Mouse (Mus musculus): ENCODE data around the gene Slc25a10. TPM values are rescaled to one million over a fixed set of nuclear protein-coding genes. Genes with fewer than 3 reads are reported as not detected.

Gene Slc25a10
- polyA plus RNA-seq, 1 experiment from 2014 or later: 68.9 TPM

DNA sequence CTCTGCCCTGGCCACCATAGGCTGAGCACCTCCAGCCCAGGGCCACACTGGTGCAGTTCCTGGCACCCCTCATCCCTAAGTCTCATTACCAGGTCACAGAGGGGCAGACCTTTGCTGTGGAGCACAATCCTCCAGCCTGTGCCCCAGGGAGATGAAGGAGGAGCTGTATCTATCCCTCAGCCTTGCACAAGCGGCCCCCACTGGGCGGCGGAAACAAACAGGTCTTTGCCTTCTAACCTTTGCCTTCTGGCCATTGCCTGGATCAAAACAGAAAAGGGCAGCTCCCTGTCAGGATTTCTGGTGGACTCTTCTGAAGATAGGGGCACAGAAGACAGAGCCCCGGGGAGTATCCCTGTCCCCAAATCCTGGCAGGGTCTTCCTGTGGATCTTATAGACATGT, 37.3 kb downstream of the Slc25a10 start:
- H3K4me3 ChIP-seq (ENCODE audit: low read depth, low read length): no peak overlapping the region
- 51% methylated on average over 4 of the region's 4 CpGs for WGBS
- no peak overlapping the region for H3K4me2 ChIP-seq
- H3K9ac ChIP-seq: no peak overlapping the region
- peaks cover 54% of the 10 kb centered on the region for H3K27me3 ChIP-seq (ENCODE audit: insufficient read depth, low read length)
- no peaks in the 10 kb centered on the region for H3K4me1 ChIP-seq (ENCODE audit: insufficient read depth)
- no peaks in the 10 kb centered on the region for H3K36me3 ChIP-seq (ENCODE audit: insufficient read depth)
- DNase-seq (no peak), ATAC-seq (ENCODE audit: insufficient read depth) (no peak)
- no peak for TF ChIP-seq CTCF (IDR thresholded peaks at IDR 0.05; ENCODE audit: low read depth)
- H3K27ac ChIP-seq (ENCODE audit: low read depth): no peak overlapping the region
- H3K9me3 ChIP-seq (ENCODE audit: low read depth, low read length): no peaks in the 10 kb centered on the region

DNA sequence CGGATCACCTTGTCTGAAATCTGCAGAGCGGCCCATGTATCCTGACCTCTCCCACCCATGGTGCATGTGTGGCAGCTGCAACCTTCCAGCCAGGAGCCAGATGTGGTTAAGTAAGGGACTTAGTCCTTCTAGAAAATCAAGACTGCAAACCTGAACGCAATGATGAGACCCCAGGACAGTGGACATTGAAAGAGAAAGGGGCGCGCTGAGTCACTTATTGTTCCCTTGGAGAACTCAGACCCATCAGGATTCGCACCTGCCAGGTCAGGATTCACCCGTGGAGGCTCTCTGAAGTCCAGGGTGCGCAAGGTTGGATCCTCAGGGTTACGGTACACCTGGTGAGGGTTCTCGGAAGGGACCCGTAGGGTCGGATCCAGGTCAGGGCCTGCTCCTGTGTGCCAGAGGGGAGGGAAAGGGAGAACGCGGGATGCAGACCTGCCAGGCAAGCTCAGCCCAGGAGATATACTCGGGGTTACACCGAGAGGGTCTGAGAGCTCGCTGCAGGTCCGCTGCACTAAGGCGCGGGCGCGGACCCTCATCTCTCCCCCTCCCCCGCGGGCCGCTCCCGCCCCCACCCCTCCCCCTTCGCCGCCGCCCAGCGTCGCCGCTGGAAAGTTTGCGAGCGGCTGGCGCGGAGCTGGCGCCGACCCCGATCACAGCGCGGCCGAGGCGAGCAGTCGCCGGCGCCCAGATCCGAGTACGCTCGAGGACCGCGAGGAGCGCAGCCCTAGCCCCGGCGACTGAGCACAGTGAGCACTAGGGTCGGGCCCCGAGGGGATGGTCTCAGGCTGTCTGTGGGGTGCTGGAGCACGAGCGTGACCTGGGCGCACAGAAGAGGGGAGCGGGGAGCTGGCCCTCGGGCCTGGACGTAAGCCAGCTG, 38.7 kb downstream of the Slc25a10 start, which contains the start of gene Gcgr:
Gene Gcgr (plus strand): TSS at position 615 of the 880 bp plus-strand sequence.
- peak; percentile 54 for ATAC-seq (ENCODE audit: insufficient read depth)
- no peaks in the 10 kb centered on the region for H3K4me1 ChIP-seq (ENCODE audit: insufficient read depth)
- H3K27me3 ChIP-seq (ENCODE audit: insufficient read depth, low read length): peaks cover 54% of the 10 kb centered on the region
- peak; percentile 62 for DNase-seq
- peak within 1 kb of the TSS; percentile 75 for H3K4me2 ChIP-seq
- H3K27ac ChIP-seq (ENCODE audit: low read depth): no peak within 1 kb of the TSS
- H3K36me3 ChIP-seq (ENCODE audit: insufficient read depth): no peaks in the 10 kb centered on the region
- TF ChIP-seq CTCF (IDR thresholded peaks at IDR 0.05; ENCODE audit: low read depth): no peak
- no peaks in the 10 kb centered on the region for H3K9me3 ChIP-seq (ENCODE audit: low read depth, low read length)
- 7% methylated on average over 60 of the region's 62 CpGs for WGBS
- peak within 1 kb of the TSS; percentile 51 for H3K9ac ChIP-seq
- peak within 1 kb of the TSS; percentile 44 for H3K4me3 ChIP-seq (ENCODE audit: low read depth, low read length)

- Histone ChIP-seq H3K9ac (peak overlapping the region; percentile 51; the same call in 1 of the 2 replicates), H3K36me3 (ENCODE audit: insufficient read depth) (no peaks in the 10 kb centered on the region), H3K27ac (ENCODE audit: low read depth) (no peak overlapping the region), H3K4me2 (no peak overlapping the region), H3K27me3 (ENCODE audit: insufficient read depth, low read length) (peaks cover 54% of the 10 kb centered on the region), H3K4me1 (ENCODE audit: insufficient read depth) (no peaks in the 10 kb centered on the region), H3K9me3 (ENCODE audit: low read depth, low read length) (no peaks in the 10 kb centered on the region), H3K4me3 (ENCODE audit: low read depth, low read length) (no peak overlapping the region)
- TF ChIP-seq CTCF (IDR thresholded peaks at IDR 0.05; ENCODE audit: low read depth): no peak
- WGBS: 20% methylated on average over 9 of the region's 9 CpGs
- ATAC-seq (ENCODE audit: insufficient read depth): no peak
- DNase-seq: no peak
Observed at GRCm38 (mm10) chr11:120531646-120532045, 40.0 kb downstream of the Slc25a10 start.

DNA sequence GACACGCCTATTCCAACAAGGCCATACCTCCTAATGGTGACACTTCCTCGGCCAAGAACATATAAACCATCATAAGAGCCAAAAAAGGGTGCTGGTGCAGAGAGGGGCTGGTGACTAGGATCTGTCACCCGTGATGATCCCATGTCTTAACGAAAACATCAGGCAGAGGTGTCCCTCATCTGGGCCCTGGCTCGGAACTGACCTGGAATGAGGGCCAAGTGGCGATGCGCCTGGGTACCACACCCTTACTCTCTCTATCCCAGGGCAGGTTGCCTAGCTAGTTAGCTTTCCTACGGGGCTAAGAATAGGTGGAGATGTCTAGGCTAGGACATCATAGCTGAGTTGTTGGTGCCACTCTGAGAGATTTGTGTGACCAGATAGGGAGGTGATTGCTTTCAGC, 42.5 kb downstream of the Slc25a10 start:
- H3K36me3 ChIP-seq (ENCODE audit: insufficient read depth): no peaks in the 10 kb centered on the region
- WGBS: 79% methylated on average over 8 of the region's 8 CpGs

GRCm38 (mm10) chr11:120535145-120535544, 43.5 kb downstream of the Slc25a10 start:
- Histone ChIP-seq H3K36me3 (ENCODE audit: insufficient read depth) (no peaks in the 10 kb centered on the region), H3K9ac (no peak overlapping the region), H3K27ac (ENCODE audit: low read depth) (no peak overlapping the region), H3K4me2 (no peak overlapping the region), H3K4me1 (ENCODE audit: insufficient read depth) (peaks cover 6% of the 10 kb centered on the region), H3K9me3 (ENCODE audit: low read depth, low read length) (no peaks in the 10 kb centered on the region), H3K27me3 (ENCODE audit: insufficient read depth, low read length) (peaks cover 35% of the 10 kb centered on the region), H3K4me3 (ENCODE audit: low read depth, low read length) (no peak overlapping the region)
- ATAC-seq (ENCODE audit: insufficient read depth): no peak
- DNase-seq: no peak
- WGBS: 65% methylated on average over 3 of the region's 3 CpGs
- TF ChIP-seq CTCF (IDR thresholded peaks at IDR 0.05; ENCODE audit: low read depth): no peak

More for the DNA sequence above, 42.5 kb downstream of the Slc25a10 start:
- ATAC-seq (ENCODE audit: insufficient read depth) (no peak), DNase-seq (no peak)
- TF ChIP-seq CTCF (IDR thresholded peaks at IDR 0.05; ENCODE audit: low read depth): no peak
- Histone ChIP-seq H3K4me3 (ENCODE audit: low read depth, low read length) (no peak overlapping the region), H3K9ac (no peak overlapping the region), H3K27ac (ENCODE audit: low read depth) (no peak overlapping the region), H3K4me1 (ENCODE audit: insufficient read depth) (peaks cover 6% of the 10 kb centered on the region), H3K4me2 (no peak overlapping the region), H3K27me3 (ENCODE audit: insufficient read depth, low read length) (peaks cover 46% of the 10 kb centered on the region), H3K9me3 (ENCODE audit: low read depth, low read length) (no peaks in the 10 kb centered on the region)

DNA sequence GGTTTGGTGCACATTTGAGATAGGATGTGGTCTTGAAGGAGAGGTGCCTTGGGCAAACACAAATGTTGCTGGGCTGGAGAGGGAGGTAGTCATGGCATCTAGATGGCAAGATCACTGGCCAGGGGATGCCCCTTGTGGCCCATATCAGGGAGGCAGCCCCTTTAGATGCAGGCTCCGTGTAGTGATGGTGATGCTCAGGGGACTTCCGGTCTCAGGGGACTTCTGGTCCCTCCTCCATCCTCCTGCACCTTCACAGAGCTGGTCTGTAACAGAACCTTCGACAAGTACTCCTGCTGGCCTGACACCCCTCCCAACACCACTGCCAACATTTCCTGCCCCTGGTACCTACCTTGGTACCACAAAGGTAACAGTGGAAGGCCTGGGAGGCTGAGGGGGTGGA, 44.2 kb downstream of the Slc25a10 start:
- no peak overlapping the region for H3K27ac ChIP-seq (ENCODE audit: low read depth)
- ATAC-seq (ENCODE audit: insufficient read depth) (no peak), DNase-seq (no peak)
- no peaks in the 10 kb centered on the region for H3K36me3 ChIP-seq (ENCODE audit: insufficient read depth)
- H3K9ac ChIP-seq: no peak overlapping the region
- H3K27me3 ChIP-seq (ENCODE audit: insufficient read depth, low read length): peaks cover 29% of the 10 kb centered on the region
- no peak for TF ChIP-seq CTCF (IDR thresholded peaks at IDR 0.05; ENCODE audit: low read depth)
- 65% methylated on average over 3 of the region's 3 CpGs for WGBS
- H3K4me3 ChIP-seq (ENCODE audit: low read depth, low read length): no peak overlapping the region
- H3K4me1 ChIP-seq (ENCODE audit: insufficient read depth): peaks cover 6% of the 10 kb centered on the region
- H3K9me3 ChIP-seq (ENCODE audit: low read depth, low read length): no peaks in the 10 kb centered on the region
- H3K4me2 ChIP-seq: no peak overlapping the region

DNA sequence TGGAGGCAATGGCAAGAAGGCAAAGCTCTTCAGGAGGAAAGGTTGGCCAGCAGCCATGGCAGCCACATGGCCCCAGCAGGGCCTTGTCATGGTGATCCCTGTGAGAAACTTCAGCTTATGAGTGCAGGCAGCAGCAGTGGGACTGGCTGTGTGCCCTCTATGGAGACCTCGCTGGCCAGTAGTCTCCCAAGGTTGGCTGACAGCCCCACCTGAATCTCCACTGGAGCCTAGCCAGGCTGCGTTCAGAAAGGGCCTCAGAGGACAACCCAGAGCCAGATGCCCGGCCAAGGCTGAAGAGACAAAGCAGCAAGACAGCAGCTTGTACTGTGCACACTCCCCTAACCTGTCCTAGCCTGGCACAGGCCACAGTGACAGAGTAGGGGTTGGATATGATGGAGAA, 46.8 kb downstream of the Slc25a10 start:
- no peaks in the 10 kb centered on the region for H3K9me3 ChIP-seq (ENCODE audit: low read depth, low read length)
- no peak for TF ChIP-seq CTCF (IDR thresholded peaks at IDR 0.05; ENCODE audit: low read depth)
- peaks cover 20% of the 10 kb centered on the region for H3K36me3 ChIP-seq (ENCODE audit: insufficient read depth)
- no peak overlapping the region for H3K4me3 ChIP-seq (ENCODE audit: low read depth, low read length)
- WGBS: 60% methylated on average over 3 of the region's 3 CpGs
- DNase-seq (no peak), ATAC-seq (ENCODE audit: insufficient read depth) (no peak)
- peaks cover 6% of the 10 kb centered on the region for H3K4me1 ChIP-seq (ENCODE audit: insufficient read depth)
- no peak overlapping the region for H3K4me2 ChIP-seq
- peak overlapping the region; percentile 60 for H3K27ac ChIP-seq (ENCODE audit: low read depth)
- 0 out of 2 replicates have a peak overlapping the region, but pooled peaks have one; percentile 13 for H3K9ac ChIP-seq
- H3K27me3 ChIP-seq (ENCODE audit: insufficient read depth, low read length): peaks cover 2% of the 10 kb centered on the region; the same call in 1 of the 2 replicates
